Mouse (Mus musculus) MEL (cell line): Measurements from ENCODE around the gene Sh3d19. TPM values are rescaled to one million over a fixed set of nuclear protein-coding genes. Genes with fewer than 3 reads are reported as not detected.

Experiments
- DNase-seq: peaks from one replicate; pipeline ENCODE4 v3.0.0; 2011; ENCODE audit warnings: low read depth, low spot score
- H3K27ac ChIP-seq: 2 replicates; pipeline ENCODE4 v1.5.1; 2012; ENCODE audit warnings: low read depth, mild to moderate bottlenecking, control low read depth, low read length, moderate library complexity; ENCODE audit not compliant: control insufficient read depth
- H3K27me3 ChIP-seq, 2 experiments: fragments of 150-350 bp in 1 of 2; sonication (generic) in 1 of 2; 2 replicates each; pipeline ENCODE4 v1.6.1; 2012; ENCODE audit warnings: low read length in 2 of 2, mild to moderate bottlenecking in 2 of 2, improper control_type of control experiment in 1 of 2, moderate library complexity in 1 of 2; ENCODE audit not compliant: insufficient read depth in 2 of 2, control insufficient read depth in 1 of 2
- H3K36me3 ChIP-seq, 2 experiments: 2 replicates each; pipeline ENCODE4 v1.6.1; 2012 to 2014; ENCODE audit warnings: low read length in 2 of 2, improper control_type of control experiment in 1 of 2, inconsistent platforms in 1 of 2, mild to moderate bottlenecking in 1 of 2; ENCODE audit not compliant: insufficient read depth in 2 of 2, control insufficient read depth in 1 of 2
- H3K4me1 ChIP-seq, 2 experiments: fragments of 150-350 bp in 1 of 2; sonication (generic) in 1 of 2; 2 replicates each; pipeline ENCODE4 v1.6.1; 2012; ENCODE audit warnings: low read length in 2 of 2, improper control_type of control experiment in 1 of 2, mild to moderate bottlenecking in 1 of 2; ENCODE audit not compliant: insufficient read depth in 2 of 2, control insufficient read depth in 1 of 2
- H3K4me3 ChIP-seq, 2 experiments: fragments of 150-350 bp in 1 of 2; sonication (generic) in 1 of 2; 2 replicates each; pipeline ENCODE4 v1.5.1; 2012; ENCODE audit warnings: low read depth in 2 of 2, low read length in 2 of 2, mild to moderate bottlenecking in 2 of 2, moderate library complexity in 2 of 2, control low read depth in 1 of 2, improper control_type of control experiment in 1 of 2; ENCODE audit not compliant: control insufficient read depth in 1 of 2, insufficient read depth in 1 of 2
- H3K79me2 ChIP-seq: 2 replicates; pipeline ENCODE4 v1.6.1; 2012; ENCODE audit warnings: mild to moderate bottlenecking, low read length, moderate library complexity; ENCODE audit not compliant: control insufficient read depth, poor library complexity, insufficient read depth
- H3K9ac ChIP-seq: 2 replicates; pipeline ENCODE4 v1.6.1; 2012; ENCODE audit warnings: low read depth, mild to moderate bottlenecking, control low read depth, low read length, moderate library complexity; ENCODE audit not compliant: control insufficient read depth, poor library complexity, severe bottlenecking
- H3K9me3 ChIP-seq: fragments of 150-350 bp; sonication (generic); replicated peaks from 2 replicates; pipeline ENCODE4 v1.6.1; 2012; ENCODE audit warnings: mild to moderate bottlenecking, low read length, improper control_type of control experiment, moderate library complexity; ENCODE audit not compliant: insufficient read depth
- CHD2 ChIP-seq: IDR thresholded peaks from 2 replicates; pipeline ENCODE4 v1.6.1; 2011; ENCODE audit warnings: low read length, improper control_type of control experiment
- E2F4 ChIP-seq: IDR thresholded peaks from 2 replicates; pipeline ENCODE4 v1.6.1; 2011; ENCODE audit warnings: low read depth, low read length, improper control_type of control experiment, borderline replicate concordance
- EP300 ChIP-seq, 2 experiments: IDR thresholded peaks; 2 replicates each; pipeline ENCODE4 v1.6.1; 2011; ENCODE audit warnings: improper control_type of control experiment in 2 of 2, low read length in 2 of 2, low read depth in 1 of 2, mild to moderate bottlenecking in 1 of 2
- GABPA ChIP-seq: IDR thresholded peaks from 2 replicates; pipeline ENCODE4 v1.6.1; 2012; ENCODE audit warnings: low read depth, mild to moderate bottlenecking, inconsistent platforms, low read length, improper control_type of control experiment, moderate library complexity
- GATA1 ChIP-seq: IDR thresholded peaks from 2 replicates; pipeline ENCODE4 v1.6.1; 2011; ENCODE audit warnings: low read depth, low read length, improper control_type of control experiment
- HCFC1 ChIP-seq: IDR thresholded peaks from 2 replicates; pipeline ENCODE4 v1.6.1; 2012; ENCODE audit warnings: low read depth, mild to moderate bottlenecking, inconsistent platforms, low read length, improper control_type of control experiment, moderate library complexity
- MAX ChIP-seq: IDR thresholded peaks from 2 replicates; pipeline ENCODE4 v1.6.1; 2011; ENCODE audit warnings: low read length, improper control_type of control experiment
- MAZ ChIP-seq: IDR thresholded peaks from 2 replicates; pipeline ENCODE4 v1.6.1; 2012; ENCODE audit warnings: low read depth, mild to moderate bottlenecking, inconsistent platforms, low read length, improper control_type of control experiment
- MEF2A ChIP-seq: IDR thresholded peaks from 2 replicates; pipeline ENCODE4 v1.6.1; 2014; ENCODE audit warnings: low read depth, mild to moderate bottlenecking, inconsistent platforms, low read length, improper control_type of control experiment; ENCODE audit not compliant: poor library complexity, insufficient replicate concordance, severe bottlenecking; ENCODE audit errors: extremely low read depth
- MXI1 ChIP-seq: IDR thresholded peaks from 2 replicates; pipeline ENCODE4 v1.6.1; 2011; ENCODE audit warnings: mild to moderate bottlenecking, low read depth, low read length, improper control_type of control experiment
- MYB ChIP-seq: IDR thresholded peaks from 2 replicates; pipeline ENCODE4 v1.6.1; 2011; ENCODE audit warnings: mild to moderate bottlenecking, low read depth, low read length, improper control_type of control experiment
- MYC ChIP-seq: IDR thresholded peaks from 2 replicates; pipeline ENCODE4 v1.6.1; 2011; ENCODE audit warnings: low read depth, mild to moderate bottlenecking, low read length, improper control_type of control experiment, moderate library complexity
- POLR2A ChIP-seq, 2 experiments: IDR thresholded peaks; 2 replicates each; pipeline ENCODE4 v1.6.1; 2011 to 2012; ENCODE audit warnings: low read length in 2 of 2, mild to moderate bottlenecking in 2 of 2, control low read depth in 1 of 2, improper control_type of control experiment in 1 of 2, low read depth in 1 of 2, moderate library complexity in 1 of 2; ENCODE audit not compliant: control insufficient read depth in 1 of 2, insufficient read depth in 1 of 2, poor library complexity in 1 of 2
- POLR2AphosphoS2 ChIP-seq: IDR thresholded peaks from 2 replicates; pipeline ENCODE4 v1.6.1; 2011; ENCODE audit warnings: low read length, improper control_type of control experiment
- POLR2AphosphoS5 ChIP-seq: IDR thresholded peaks from 2 replicates; pipeline ENCODE4 v1.6.1; 2012; ENCODE audit warnings: low read depth, borderline replicate concordance, mild to moderate bottlenecking, inconsistent platforms, low read length, moderate library complexity, mixed read lengths
- RCOR1 ChIP-seq: IDR thresholded peaks from 2 replicates; pipeline ENCODE4 v1.6.1; 2012; ENCODE audit warnings: low read depth, mild to moderate bottlenecking, inconsistent platforms, low read length, improper control_type of control experiment
- TBP ChIP-seq: IDR thresholded peaks from 2 replicates; pipeline ENCODE4 v1.8.0; 2011; ENCODE audit warnings: low read depth, low read length, improper control_type of control experiment
- USF1 ChIP-seq: IDR thresholded peaks from 2 replicates; pipeline ENCODE4 v1.6.1; 2014; ENCODE audit warnings: low read depth, mild to moderate bottlenecking, inconsistent platforms, low read length, improper control_type of control experiment, moderate library complexity
- USF2 ChIP-seq, 2 experiments: IDR thresholded peaks; 2 replicates each; pipeline ENCODE4 v1.6.1; 2011 to 2012; ENCODE audit warnings: improper control_type of control experiment in 2 of 2, low read length in 2 of 2, borderline replicate concordance in 1 of 2, inconsistent platforms in 1 of 2, low read depth in 1 of 2, mild to moderate bottlenecking in 1 of 2; ENCODE audit not compliant: insufficient read depth in 1 of 2
- ZC3H11A ChIP-seq: IDR thresholded peaks from 2 replicates; pipeline ENCODE4 v1.6.1; 2012; ENCODE audit warnings: low read depth, mild to moderate bottlenecking, inconsistent platforms, low read length, improper control_type of control experiment
- ZKSCAN1 ChIP-seq: IDR thresholded peaks from 2 replicates; pipeline ENCODE4 v1.6.1; 2012; ENCODE audit warnings: low read depth, mild to moderate bottlenecking, inconsistent platforms, low read length, improper control_type of control experiment, moderate library complexity
- ZMIZ1 ChIP-seq: IDR thresholded peaks from 2 replicates; pipeline ENCODE4 v1.6.1; 2012; ENCODE audit warnings: low read depth, mild to moderate bottlenecking, inconsistent platforms, low read length, improper control_type of control experiment, moderate library complexity
- polyA plus RNA-seq, 2 experiments: library from polyadenylated mRNA; stranded (reverse) in 1 of 2; unstranded in 1 of 2; fragments of >175 nt in 1 of 2; fragments of >200 nt in 1 of 2; gene quantifications; 2 replicates each; pipeline versions ENCODE4 v1.2.1 to v1.2.4; 2012; ENCODE audit warnings: low replicate concordance in 2 of 2, low read depth in 1 of 2; ENCODE audit not compliant: insufficient read length in 2 of 2, insufficient read depth in 1 of 2, missing spikeins in 1 of 2
- total RNA-seq: library from RNA; depleted of rRNA; stranded (reverse); fragments of 300-350 nt; gene quantifications from 2 replicates; pipeline ENCODE4 v1.2.3, GENCODE M21; 2012

Gene Sh3d19
- total and polyA plus RNA-seq, 3 experiments, result 2.2 to 4.8 TPM; not detected in 1

DNA sequence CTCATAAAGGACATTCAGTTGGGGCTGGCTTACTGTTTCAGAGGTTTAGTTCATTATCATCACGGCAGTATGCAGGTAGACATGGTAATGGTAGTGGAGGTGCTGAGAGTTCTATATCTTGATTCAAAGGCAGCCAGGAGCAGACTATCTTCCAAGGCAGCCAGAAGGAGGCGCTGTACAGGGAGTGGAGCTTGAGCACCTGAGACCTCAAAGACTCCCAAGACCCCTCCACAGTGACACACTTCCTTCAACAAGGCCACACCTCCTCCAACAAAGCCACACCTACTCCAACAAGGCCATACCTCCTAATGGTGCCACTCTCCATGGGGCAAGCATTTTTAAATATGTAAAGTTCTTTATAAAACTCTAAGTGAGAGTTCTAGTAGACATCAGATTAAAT lies 78.1 kb downstream of the Sh3d19 start:
- Histone ChIP-seq H3K27ac (no peak overlapping the region), H3K36me3 (no peaks in the 10 kb centered on the region), H3K9ac (no peak overlapping the region), H3K4me1 (no peaks in the 10 kb centered on the region), H3K79me2 (no peaks in the 10 kb centered on the region), H3K27me3 (no peaks in the 10 kb centered on the region; a peak in 1 of 4 replicates), H3K9me3 (no peaks in the 10 kb centered on the region), H3K4me3 (no peak overlapping the region)
- peak; percentile 8 for DNase-seq
- TF ChIP-seq ZKSCAN1, result no peak
- TF ChIP-seq MAX, result no peak
- TF ChIP-seq EP300 (IDR thresholded peaks at IDR 0.05; ENCODE audit: low read depth in 1 of 2, low read length in 2 of 2), result no peak
- no peak for TF ChIP-seq RCOR1
- TF ChIP-seq CHD2, result no peak
- TF ChIP-seq ZC3H11A, result no peak
- no peak for TF ChIP-seq GATA1
- TF ChIP-seq HCFC1, result no peak
- TF ChIP-seq E2F4, result no peak
- TF ChIP-seq MYC, result no peak
- no peak for TF ChIP-seq MEF2A
- no peak for TF ChIP-seq MAZ
- no peak for TF ChIP-seq USF1
- TF ChIP-seq TBP, result no peak
- TF ChIP-seq POLR2AphosphoS2, result no peak
- TF ChIP-seq ZMIZ1, result no peak

DNA sequence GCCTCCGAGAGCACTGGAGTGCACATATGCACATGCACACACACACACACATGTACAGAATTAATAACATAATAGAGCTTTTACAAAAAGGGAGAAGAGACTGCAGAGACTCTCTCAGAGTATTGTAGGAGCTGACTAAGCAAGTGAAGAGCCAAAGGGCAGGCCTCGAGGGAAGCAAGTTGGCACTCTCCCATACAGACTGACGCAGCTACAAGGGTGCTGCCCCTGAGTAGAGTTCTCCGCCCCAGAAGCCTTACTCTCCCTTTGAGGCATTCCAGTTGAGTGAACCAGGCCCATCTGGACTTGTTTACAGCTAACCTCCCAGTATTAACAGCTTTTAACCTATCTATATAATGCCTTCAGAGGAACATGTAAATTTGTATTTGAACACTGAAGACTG lies 85.8 kb downstream of the Sh3d19 start:
- no peaks in the 10 kb centered on the region for H3K79me2 ChIP-seq
- no peak for TF ChIP-seq MYB
- no peak for TF ChIP-seq POLR2A (IDR thresholded peaks at IDR 0.05; ENCODE audit: control insufficient read depth in 1 of 2, insufficient read depth in 1 of 2, low read depth in 1 of 2, low read length in 2 of 2, poor library complexity in 1 of 2)
- no peak for TF ChIP-seq GABPA
- TF ChIP-seq MXI1, result no peak
- TF ChIP-seq POLR2AphosphoS5, result no peak
- TF ChIP-seq USF2 (IDR thresholded peaks at IDR 0.05; ENCODE audit: borderline replicate concordance in 1 of 2, insufficient read depth in 1 of 2, low read depth in 1 of 2, low read length in 2 of 2), result no peak
- TF ChIP-seq, all 39 proteins: peak for 0

More for the DNA sequence above, 85.8 kb downstream of the Sh3d19 start:
- DNase-seq, result no peak
- Histone ChIP-seq H3K27ac (no peak overlapping the region), H3K9ac (no peak overlapping the region), H3K27me3 (no peaks in the 10 kb centered on the region), H3K9me3 (no peaks in the 10 kb centered on the region), H3K4me3 (no peak overlapping the region), H3K4me1 (no peaks in the 10 kb centered on the region), H3K36me3 (no peaks in the 10 kb centered on the region)
